Mouse (Mus musculus): ENCODE results near the gene Plppr2. TPM values are rescaled to one million over a fixed set of nuclear protein-coding genes. Genes with fewer than 3 reads are reported as not detected.

Gene Plppr2
- total RNA-seq, 4 experiments from 2014 or later = 229 to 244 (median 235) TPM

- no peak for DNase-seq (ENCODE audit: low spot score in 2 of 2)
Measured at GRCm38 (mm10) chr9:21932006-21932405, 4.8 kb upstream of the Plppr2 start.

- DNase-seq (ENCODE audit: low spot score in 2 of 2) = no peak
Measured at GRCm38 (mm10) chr9:21932445-21933137, 4.2 kb upstream of the Plppr2 start.

GRCm38 (mm10) chr9:21934021-21934420, 2.8 kb upstream of the Plppr2 start:
- DNase-seq (ENCODE audit: low spot score in 2 of 2) = no peak

- no peak for DNase-seq (ENCODE audit: low spot score in 2 of 2)
Measured at GRCm38 (mm10) chr9:21935466-21936131, 1.2 kb upstream of the Plppr2 start.

GRCm38 (mm10) chr9:21937711-21938175, 910 bp downstream of the Plppr2 start:
- DNase-seq (ENCODE audit: low spot score in 2 of 2) = peak in 1 of 2 experiments; percentile 63

GRCm38 (mm10) chr9:21938234-21938855, 1.5 kb downstream of the Plppr2 start:
- DNase-seq (ENCODE audit: low spot score in 2 of 2) = no peak

- DNase-seq (ENCODE audit: low spot score in 2 of 2) = no peak
Measured at GRCm38 (mm10) chr9:21943046-21943445, 6.2 kb downstream of the Plppr2 start.

GRCm38 (mm10) chr9:21943638-21944037, 6.8 kb downstream of the Plppr2 start:
- DNase-seq (ENCODE audit: low spot score in 2 of 2) = no peak

GRCm38 (mm10) chr9:21944267-21944666, 7.4 kb downstream of the Plppr2 start:
- DNase-seq (ENCODE audit: low spot score in 2 of 2) = no peak

GRCm38 (mm10) chr9:21947540-21948130, 10.8 kb downstream of the Plppr2 start:
- peak in 1 of 2 experiments; percentile 4 for DNase-seq (ENCODE audit: low spot score in 2 of 2)

GRCm38 (mm10) chr9:21948146-21948545, 11.3 kb downstream of the Plppr2 start:
- peak in 1 of 2 experiments; percentile 5 for DNase-seq (ENCODE audit: low spot score in 2 of 2)

- DNase-seq (ENCODE audit: low spot score in 2 of 2) = peak in 1 of 2 experiments; percentile 40
Measured at GRCm38 (mm10) chr9:21948790-21949189, 12.0 kb downstream of the Plppr2 start.

- peak; percentile 2 to 12 for DNase-seq (ENCODE audit: low spot score in 2 of 2)
Measured at GRCm38 (mm10) chr9:21950322-21950721, 13.5 kb downstream of the Plppr2 start.

- DNase-seq (ENCODE audit: low spot score in 2 of 2) = peak; percentile 7 to 8
Measured at GRCm38 (mm10) chr9:21951977-21952376, 15.1 kb downstream of the Plppr2 start.

- DNase-seq (ENCODE audit: low spot score in 2 of 2) = peak; percentile 59 to 76
Measured at GRCm38 (mm10) chr9:21953600-21953999, 16.8 kb downstream of the Plppr2 start.

- no peak for DNase-seq (ENCODE audit: low spot score in 2 of 2)
Measured at GRCm38 (mm10) chr9:21954635-21955034, 17.8 kb downstream of the Plppr2 start.

- DNase-seq (ENCODE audit: low spot score in 2 of 2) = no peak
Measured at GRCm38 (mm10) chr9:21955225-21955569, 18.4 kb downstream of the Plppr2 start.

GRCm38 (mm10) chr9:21955570-21956281, 18.9 kb downstream of the Plppr2 start, which contains the start of gene Swsap1:
Gene Swsap1, plus strand, starts transcription at chr9:21955755.
- peak; percentile 99 to 100 for DNase-seq (ENCODE audit: low spot score in 2 of 2)

- no peak for DNase-seq (ENCODE audit: low spot score in 2 of 2)
Measured at GRCm38 (mm10) chr9:21958372-21958771, 21.5 kb downstream of the Plppr2 start.

- DNase-seq (ENCODE audit: low spot score in 2 of 2) = no peak
Measured at GRCm38 (mm10) chr9:21959244-21959643, 22.4 kb downstream of the Plppr2 start.

- DNase-seq (ENCODE audit: low spot score in 2 of 2) = no peak
Measured at GRCm38 (mm10) chr9:21960135-21960534, 23.3 kb downstream of the Plppr2 start.
